Mouse (Mus musculus): Measurements from ENCODE around the gene Cdh13. TPM values are rescaled to one million over a fixed set of nuclear protein-coding genes. Genes with fewer than 3 reads are reported as not detected.

The Cdh13 gene
- polyA plus RNA-seq, 2 experiments, result 9.3 to 25.2 TPM

- H3K9me3 ChIP-seq (ENCODE audit: control insufficient read depth, low read length), result no peaks in the 10 kb centered on the region
- no peak overlapping the region for H3K9ac ChIP-seq (ENCODE audit: low read depth, low read length, severe bottlenecking)
- H3K4me3 ChIP-seq (replicated peaks; ENCODE audit: low read length), result no peak overlapping the region
- H3K36me3 ChIP-seq (ENCODE audit: control insufficient read depth, insufficient read depth, low read length), result no peaks in the 10 kb centered on the region
- H3K27ac ChIP-seq (replicated peaks; ENCODE audit: low read depth, low read length), result no peak overlapping the region
- H3K4me2 ChIP-seq (replicated peaks; ENCODE audit: low read depth, low read length, severe bottlenecking), result no peak overlapping the region
- H3K27me3 ChIP-seq (ENCODE audit: control insufficient read depth, insufficient read depth, low read length), result no peaks in the 10 kb centered on the region
- TF ChIP-seq POLR2A (IDR thresholded peaks at IDR 0.05; ENCODE audit: borderline replicate concordance, extremely low read depth, insufficient read depth, insufficient read length), result no peak
- 45% methylated on average over 7 of the region's 7 CpGs for whole genome bisulfite sequencing
- DNase-seq (ENCODE audit: low spot score) (no peak), ATAC-seq (ENCODE audit: low FRiP score, low read depth) (no peak)
- H3K4me1 ChIP-seq (ENCODE audit: control insufficient read depth, insufficient read depth, low read length), result no peaks in the 10 kb centered on the region
Observed at GRCm38 (mm10) chr8:118796491-118796890, 513.0 kb downstream of the Cdh13 start.

DNA sequence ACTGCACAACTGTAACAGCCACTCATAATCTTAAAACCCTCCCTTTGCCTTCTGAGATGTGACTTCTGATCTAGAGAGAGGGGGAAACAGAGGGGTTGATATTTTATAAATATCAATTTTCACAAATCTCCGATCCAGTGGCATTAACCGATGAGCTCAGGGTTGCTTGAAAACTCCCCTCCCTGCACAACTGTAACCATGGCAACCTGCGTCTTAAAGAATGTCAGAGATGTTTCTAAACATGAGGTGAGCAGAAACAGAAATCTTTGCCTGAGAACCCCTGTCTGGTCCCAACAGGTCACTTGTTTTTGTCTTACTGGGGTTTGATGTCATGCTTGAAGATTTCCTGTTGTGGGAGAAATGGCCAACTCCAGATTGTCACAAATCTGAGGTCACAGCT lies 513.6 kb downstream of the Cdh13 start:
- 80% methylated on average over 3 of the region's 3 CpGs for WGBS

DNA sequence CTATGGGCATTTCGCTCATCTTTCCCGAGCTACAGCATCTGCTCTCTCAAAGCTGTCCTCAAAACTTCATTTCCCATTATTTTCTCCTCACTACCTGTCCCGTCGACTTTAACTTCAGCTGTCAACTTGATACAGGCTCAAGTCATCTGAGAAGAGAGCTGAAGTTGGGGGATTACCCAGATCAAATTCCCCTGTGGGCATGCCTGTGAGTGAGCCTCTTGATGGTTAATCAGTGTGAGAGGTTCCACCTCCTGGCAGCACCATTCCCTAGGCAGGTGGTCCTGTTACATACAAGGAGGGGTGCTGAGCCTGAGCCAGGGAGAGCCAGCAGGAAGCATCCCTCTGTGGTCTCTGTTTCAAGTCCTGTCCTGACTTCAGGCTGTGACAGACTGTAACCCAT lies 519.6 kb downstream of the Cdh13 start:
- DNase-seq (ENCODE audit: low spot score) (no peak), ATAC-seq (ENCODE audit: low FRiP score, low read depth) (no peak)
- Histone ChIP-seq H3K9ac (ENCODE audit: low read depth, low read length, severe bottlenecking) (no peak overlapping the region), H3K27me3 (ENCODE audit: control insufficient read depth, insufficient read depth, low read length) (no peaks in the 10 kb centered on the region), H3K9me3 (ENCODE audit: control insufficient read depth, low read length) (no peaks in the 10 kb centered on the region), H3K4me3 (replicated peaks; ENCODE audit: low read length) (no peak overlapping the region), H3K36me3 (ENCODE audit: control insufficient read depth, insufficient read depth, low read length) (no peaks in the 10 kb centered on the region), H3K4me1 (ENCODE audit: control insufficient read depth, insufficient read depth, low read length) (no peaks in the 10 kb centered on the region), H3K4me2 (replicated peaks; ENCODE audit: low read depth, low read length, severe bottlenecking) (no peak overlapping the region), H3K27ac (replicated peaks; ENCODE audit: low read depth, low read length) (no peak overlapping the region)
- TF ChIP-seq POLR2A (IDR thresholded peaks at IDR 0.05; ENCODE audit: borderline replicate concordance, extremely low read depth, insufficient read depth, insufficient read length), result no peak
- 87% methylated on average over 4 of the region's 4 CpGs for WGBS

More for the DNA sequence above, 513.6 kb downstream of the Cdh13 start:
- Histone ChIP-seq H3K36me3 (ENCODE audit: control insufficient read depth, insufficient read depth, low read length) (no peaks in the 10 kb centered on the region), H3K9ac (ENCODE audit: low read depth, low read length, severe bottlenecking) (no peak overlapping the region), H3K4me2 (replicated peaks; ENCODE audit: low read depth, low read length, severe bottlenecking) (no peak overlapping the region), H3K27me3 (ENCODE audit: control insufficient read depth, insufficient read depth, low read length) (no peaks in the 10 kb centered on the region), H3K4me3 (replicated peaks; ENCODE audit: low read length) (no peak overlapping the region), H3K9me3 (ENCODE audit: control insufficient read depth, low read length) (no peaks in the 10 kb centered on the region), H3K27ac (replicated peaks; ENCODE audit: low read depth, low read length) (no peak overlapping the region), H3K4me1 (ENCODE audit: control insufficient read depth, insufficient read depth, low read length) (no peaks in the 10 kb centered on the region)
- ATAC-seq (ENCODE audit: low FRiP score, low read depth) (no peak), DNase-seq (ENCODE audit: low spot score) (no peak)
- no peak for TF ChIP-seq POLR2A (IDR thresholded peaks at IDR 0.05; ENCODE audit: borderline replicate concordance, extremely low read depth, insufficient read depth, insufficient read length)

DNA sequence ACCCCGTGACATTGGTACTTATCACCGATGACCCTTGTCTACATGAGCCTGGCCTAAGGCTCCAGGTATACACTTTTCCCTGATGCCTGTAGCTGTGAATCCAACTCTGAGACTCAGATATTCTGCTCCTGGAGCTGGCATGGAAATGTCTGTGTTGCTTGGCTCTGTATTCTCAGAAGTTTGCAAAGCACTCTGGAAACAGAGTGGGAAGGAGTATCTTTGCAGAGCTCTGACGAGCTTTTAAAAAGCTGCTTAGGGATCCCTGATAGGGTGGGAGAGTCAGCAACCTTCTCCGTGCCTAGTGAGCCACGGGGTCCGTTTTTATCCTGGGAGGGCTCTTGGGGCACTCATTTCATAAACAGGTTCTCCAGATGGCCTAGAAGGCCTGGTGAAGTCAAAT lies 526.1 kb downstream of the Cdh13 start:
- H3K36me3 ChIP-seq (ENCODE audit: control insufficient read depth, insufficient read depth, low read length), result no peaks in the 10 kb centered on the region
- no peak for TF ChIP-seq POLR2A (IDR thresholded peaks at IDR 0.05; ENCODE audit: borderline replicate concordance, extremely low read depth, insufficient read depth, insufficient read length)
- WGBS, result 76% methylated on average over 6 of the region's 6 CpGs
- no peak overlapping the region for H3K4me3 ChIP-seq (replicated peaks; ENCODE audit: low read length)
- DNase-seq (ENCODE audit: low spot score) (no peak), ATAC-seq (ENCODE audit: low FRiP score, low read depth) (no peak)
- no peaks in the 10 kb centered on the region for H3K9me3 ChIP-seq (ENCODE audit: control insufficient read depth, low read length)
- no peak overlapping the region for H3K4me2 ChIP-seq (replicated peaks; ENCODE audit: low read depth, low read length, severe bottlenecking)
- no peak overlapping the region for H3K27ac ChIP-seq (replicated peaks; ENCODE audit: low read depth, low read length)
- H3K4me1 ChIP-seq (ENCODE audit: control insufficient read depth, insufficient read depth, low read length), result no peaks in the 10 kb centered on the region
- no peak overlapping the region for H3K9ac ChIP-seq (ENCODE audit: low read depth, low read length, severe bottlenecking)
- H3K27me3 ChIP-seq (ENCODE audit: control insufficient read depth, insufficient read depth, low read length), result no peaks in the 10 kb centered on the region

GRCm38 (mm10) chr8:118815055-118815454 lies 531.5 kb downstream of the Cdh13 start:
- DNase-seq (ENCODE audit: low spot score), result no peak
- TF ChIP-seq POLR2A (IDR thresholded peaks at IDR 0.05; ENCODE audit: borderline replicate concordance, extremely low read depth, insufficient read depth, insufficient read length), result no peak
- Histone ChIP-seq H3K9ac (ENCODE audit: low read depth, low read length, severe bottlenecking) (no peak overlapping the region), H3K36me3 (ENCODE audit: control insufficient read depth, insufficient read depth, low read length) (no peaks in the 10 kb centered on the region), H3K27me3 (ENCODE audit: control insufficient read depth, insufficient read depth, low read length) (no peaks in the 10 kb centered on the region), H3K27ac (replicated peaks; ENCODE audit: low read depth, low read length) (no peak overlapping the region), H3K9me3 (ENCODE audit: control insufficient read depth, low read length) (no peaks in the 10 kb centered on the region), H3K4me3 (replicated peaks; ENCODE audit: low read length) (no peak overlapping the region), H3K4me2 (replicated peaks; ENCODE audit: low read depth, low read length, severe bottlenecking) (no peak overlapping the region), H3K4me1 (ENCODE audit: control insufficient read depth, insufficient read depth, low read length) (no peaks in the 10 kb centered on the region)
- 40% methylated on average over 10 of the region's 10 CpGs for whole genome bisulfite sequencing
- no peak for ATAC-seq (ENCODE audit: low FRiP score, low read depth)

- H3K27ac ChIP-seq (replicated peaks; ENCODE audit: low read depth, low read length), result no peak overlapping the region
- H3K9ac ChIP-seq (ENCODE audit: low read depth, low read length, severe bottlenecking), result no peak overlapping the region
- no peak overlapping the region for H3K4me2 ChIP-seq (replicated peaks; ENCODE audit: low read depth, low read length, severe bottlenecking)
- H3K9me3 ChIP-seq (ENCODE audit: control insufficient read depth, low read length), result no peaks in the 10 kb centered on the region
- no peak for TF ChIP-seq POLR2A (IDR thresholded peaks at IDR 0.05; ENCODE audit: borderline replicate concordance, extremely low read depth, insufficient read depth, insufficient read length)
- 65% methylated on average over 4 of the region's 4 CpGs for WGBS
- H3K4me1 ChIP-seq (ENCODE audit: control insufficient read depth, insufficient read depth, low read length), result no peaks in the 10 kb centered on the region
- H3K4me3 ChIP-seq (replicated peaks; ENCODE audit: low read length), result no peak overlapping the region
- no peak for DNase-seq (ENCODE audit: low spot score)
- H3K36me3 ChIP-seq (ENCODE audit: control insufficient read depth, insufficient read depth, low read length), result no peaks in the 10 kb centered on the region
- no peaks in the 10 kb centered on the region for H3K27me3 ChIP-seq (ENCODE audit: control insufficient read depth, insufficient read depth, low read length)
- ATAC-seq (ENCODE audit: low FRiP score, low read depth), result no peak
Observed at GRCm38 (mm10) chr8:118826761-118827160, 543.2 kb downstream of the Cdh13 start.

All from limb, embryonic 14.5 days (tissue).